Mouse (Mus musculus) lung, postnatal 10 days (tissue): ENCODE data around the gene Whamm.

Experiments
- DNase-seq: peaks from one replicate; pipeline ENCODE4 v3.0.0; 2021

The Whamm gene

GRCm38 (mm10) chr7:81564766-81565165, 6.3 kb upstream of the Whamm start:
- DNase-seq = no peak

GRCm38 (mm10) chr7:81565381-81566055, 5.5 kb upstream of the Whamm start:
- DNase-seq = no peak

- DNase-seq = no peak
Measured at GRCm38 (mm10) chr7:81566332-81566731, 4.7 kb upstream of the Whamm start.

- DNase-seq = no peak
Measured at GRCm38 (mm10) chr7:81566892-81567291, 4.2 kb upstream of the Whamm start, which contains the start of gene Fsd2. Gene Fsd2, minus strand, starts transcription at chr7:81566944.

- no peak for DNase-seq
Measured at GRCm38 (mm10) chr7:81567396-81567795, 3.7 kb upstream of the Whamm start.

- no peak for DNase-seq
Measured at GRCm38 (mm10) chr7:81569851-81570250, 1.2 kb upstream of the Whamm start.

GRCm38 (mm10) chr7:81570271-81570670, 795 bp upstream of the Whamm start:
- DNase-seq = no peak

- no peak for DNase-seq
Measured at GRCm38 (mm10) chr7:81570752-81571107, 336 bp upstream of the Whamm start.

- peak; percentile 21 for DNase-seq
Measured at GRCm38 (mm10) chr7:81571941-81572441, 925 bp downstream of the Whamm start.

- DNase-seq = no peak
Measured at GRCm38 (mm10) chr7:81572610-81573268, 1.7 kb downstream of the Whamm start.

GRCm38 (mm10) chr7:81573397-81573796, 2.3 kb downstream of the Whamm start:
- DNase-seq = no peak

GRCm38 (mm10) chr7:81573821-81574220, 2.8 kb downstream of the Whamm start:
- no peak for DNase-seq

- DNase-seq = no peak
Measured at GRCm38 (mm10) chr7:81575606-81576005, 4.5 kb downstream of the Whamm start.

- DNase-seq = no peak
Measured at GRCm38 (mm10) chr7:81577872-81578271, 6.8 kb downstream of the Whamm start.

GRCm38 (mm10) chr7:81578413-81578812, 7.3 kb downstream of the Whamm start:
- DNase-seq = no peak

- DNase-seq = no peak
Measured at GRCm38 (mm10) chr7:81579312-81579711, 8.2 kb downstream of the Whamm start.

- no peak for DNase-seq
Measured at GRCm38 (mm10) chr7:81583512-81583911, 12.4 kb downstream of the Whamm start.

- no peak for DNase-seq
Measured at GRCm38 (mm10) chr7:81585326-81585725, 14.3 kb downstream of the Whamm start.

- DNase-seq = no peak
Measured at GRCm38 (mm10) chr7:81587238-81587637, 16.2 kb downstream of the Whamm start.

GRCm38 (mm10) chr7:81592686-81593085, 21.6 kb downstream of the Whamm start:
- no peak for DNase-seq

GRCm38 (mm10) chr7:81593387-81593786, 22.3 kb downstream of the Whamm start:
- DNase-seq = no peak

- DNase-seq = no peak
Measured at GRCm38 (mm10) chr7:81595056-81595455, 24.0 kb downstream of the Whamm start.

GRCm38 (mm10) chr7:81596086-81596485, 25.0 kb downstream of the Whamm start:
- DNase-seq = no peak

GRCm38 (mm10) chr7:81597660-81598059, 26.6 kb downstream of the Whamm start:
- no peak for DNase-seq
